Mouse (Mus musculus) mature B cell (primary cell): ENCODE data around the gene Paip2b.
"Not testable (repeated sequence)": the region's sequence is repeated elsewhere in the genome, so short reads cannot be mapped to it uniquely, and the experiment has no call there.

Experiments
- in situ Hi-C: fragments of 300-500 bp; cut with MboI; formaldehyde crosslinking; loops from 2 replicates; pipeline ENCODE4 v1.14.3; 2019

The Paip2b gene

GRCm38 (mm10) chr6:83802033-83802432, 29.5 kb downstream of the Paip2b start:
- in situ Hi-C loops, result no loop called here

DNA sequence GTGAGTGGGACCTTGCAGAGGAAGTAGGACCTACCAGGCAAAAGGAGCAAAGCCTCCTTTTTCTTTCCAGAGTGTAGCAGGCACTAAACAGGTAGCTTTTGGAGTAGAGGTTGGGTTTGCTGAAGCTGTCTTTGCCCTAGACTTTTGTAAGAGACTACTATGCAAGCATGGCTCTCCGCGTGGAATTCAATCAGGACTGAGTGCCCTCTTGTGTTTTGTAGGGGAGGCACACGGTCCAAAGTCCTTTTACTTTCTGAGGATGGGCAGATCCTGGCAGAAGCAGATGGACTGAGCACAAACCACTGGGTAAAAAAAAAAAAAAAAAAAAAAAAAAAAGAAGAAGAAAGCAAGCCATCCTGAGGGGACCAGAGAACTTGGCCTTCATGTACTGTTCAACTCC, 34.9 kb downstream of the Paip2b start:
- in situ Hi-C loops, result no loop called here

DNA sequence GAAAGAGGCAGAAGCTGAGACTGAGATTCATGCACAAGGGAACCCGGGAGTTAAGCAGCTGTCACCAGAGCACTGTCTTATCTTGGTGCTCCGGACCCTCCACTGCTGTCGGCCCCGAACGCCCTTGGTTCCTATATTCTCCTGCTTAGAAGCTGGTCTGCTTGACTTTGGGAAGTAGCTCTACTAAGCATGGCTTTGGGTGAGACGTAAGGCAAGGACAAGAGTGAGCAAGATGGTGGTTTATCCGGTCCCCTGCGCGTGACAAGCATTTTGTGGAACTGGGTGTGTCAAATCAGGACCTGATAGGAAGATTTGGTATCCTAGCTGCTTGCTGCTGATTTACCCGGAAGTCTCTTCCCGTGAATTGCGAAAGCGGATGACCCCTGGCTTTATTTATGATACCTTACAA, 36.0 kb downstream of the Paip2b start:
- in situ Hi-C loops, result no loop called here

DNA sequence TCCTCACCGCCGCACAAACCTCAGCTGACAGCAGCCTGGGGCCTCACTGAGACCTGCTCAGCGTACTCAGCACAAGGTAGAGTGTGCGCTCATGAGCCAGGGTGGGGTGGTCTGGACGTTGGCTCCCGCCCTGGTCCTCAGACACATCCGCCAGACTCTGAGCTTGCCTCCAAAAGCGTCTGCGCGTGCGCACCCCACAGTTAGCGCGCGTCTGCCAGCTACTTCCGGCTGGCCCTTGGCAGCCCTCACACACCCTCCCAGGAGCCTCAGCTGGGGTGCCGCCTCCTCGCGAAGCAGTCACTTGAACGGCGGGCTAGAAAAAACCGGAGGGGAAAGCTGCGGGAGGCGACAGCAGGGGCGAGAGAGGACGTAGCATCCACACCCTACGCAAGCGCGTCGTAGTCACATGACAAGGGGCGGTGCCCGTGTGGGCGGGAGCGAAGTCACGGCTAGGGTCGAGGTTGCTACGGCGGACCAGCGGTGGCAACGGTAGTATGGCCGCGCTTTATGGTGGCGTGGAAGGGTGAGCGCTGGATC, 36.7 kb downstream of the Paip2b start, which contains the start of gene Nagk:
TSS of gene Nagk (plus strand) at position 223 of the 537 bp plus-strand sequence.
- in situ Hi-C loops, result no loop called here

- in situ Hi-C loops, result no loop called here
Observed at GRCm38 (mm10) chr6:83791251-83791890, 40.2 kb downstream of the Paip2b start.

DNA sequence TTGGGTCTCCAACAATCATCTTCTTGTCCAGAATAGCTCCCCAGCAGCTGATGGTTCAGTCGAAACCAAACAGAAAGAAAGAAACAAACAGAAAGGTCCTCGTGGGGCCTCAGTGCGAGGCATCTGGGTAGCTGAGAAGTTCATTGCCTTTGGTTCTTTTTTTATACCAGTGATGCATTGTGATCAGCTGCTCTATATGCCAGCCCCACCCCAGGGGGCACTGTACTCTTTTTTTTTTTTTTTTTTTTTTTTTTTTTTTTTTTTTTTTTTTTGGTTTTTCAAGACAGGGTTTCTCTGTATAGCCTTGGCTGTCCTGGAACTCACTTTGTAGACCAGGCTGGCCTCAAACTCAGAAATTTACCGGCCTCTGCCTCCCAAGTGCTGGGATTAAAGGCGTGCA, 41.0 kb downstream of the Paip2b start:
- in situ Hi-C loops, result not testable (repeated sequence)

DNA sequence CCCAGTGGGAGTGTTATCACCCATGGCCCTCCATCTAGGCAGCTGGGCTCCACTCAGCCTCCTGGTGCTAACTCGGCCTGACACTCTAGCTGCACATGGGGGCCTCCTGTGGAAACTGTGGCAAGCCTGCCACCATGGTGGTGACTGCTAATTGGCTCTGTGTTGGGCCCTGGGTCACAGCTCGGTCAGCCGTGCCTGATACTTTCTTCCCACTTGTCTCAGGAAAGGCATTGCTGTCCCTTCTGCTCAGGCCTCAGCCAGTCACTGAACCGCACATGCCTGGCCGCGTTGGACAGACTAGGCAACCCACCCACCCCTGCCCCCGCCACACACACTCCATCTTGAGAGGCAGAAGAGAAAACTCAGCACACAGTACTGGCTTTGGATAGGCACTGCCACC, 43.0 kb downstream of the Paip2b start:
- in situ Hi-C loops, result no loop called here

- in situ Hi-C loops, result no loop called here
Observed at GRCm38 (mm10) chr6:83786426-83786825, 45.1 kb downstream of the Paip2b start.

DNA sequence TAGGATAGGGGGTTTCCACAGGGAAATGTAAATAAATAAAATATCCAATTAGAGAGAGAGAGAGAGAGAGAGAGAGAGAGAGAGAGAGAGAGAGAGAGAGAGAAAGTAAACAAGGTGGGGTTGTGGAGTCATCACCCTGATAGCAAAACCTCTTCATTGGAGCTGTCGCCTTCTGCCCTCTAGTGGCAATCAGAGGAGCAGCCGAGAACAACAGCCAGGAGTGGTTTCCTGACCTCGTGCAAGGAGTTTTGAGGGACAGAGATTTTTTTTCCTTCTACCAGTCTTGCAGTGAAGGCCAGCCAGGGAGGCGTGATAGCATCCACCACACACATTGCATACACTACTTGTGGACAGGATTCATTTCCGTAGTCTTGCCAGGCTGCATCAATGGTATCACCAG, 52.5 kb downstream of the Paip2b start:
- in situ Hi-C loops, result no loop called here

GRCm38 (mm10) chr6:83778306-83778705, 53.2 kb downstream of the Paip2b start:
- in situ Hi-C loops, result no loop called here

GRCm38 (mm10) chr6:83775638-83776293, 55.8 kb downstream of the Paip2b start, which contains the start of gene Tex261:
TSS of gene Tex261 (minus strand) at chr6:83775813.
- in situ Hi-C loops, result no loop called here

- in situ Hi-C loops, result no loop called here
Observed at GRCm38 (mm10) chr6:83774781-83775563, 56.6 kb downstream of the Paip2b start.

- in situ Hi-C loops, result no loop called here
Observed at GRCm38 (mm10) chr6:83774126-83774525, 57.4 kb downstream of the Paip2b start.

DNA sequence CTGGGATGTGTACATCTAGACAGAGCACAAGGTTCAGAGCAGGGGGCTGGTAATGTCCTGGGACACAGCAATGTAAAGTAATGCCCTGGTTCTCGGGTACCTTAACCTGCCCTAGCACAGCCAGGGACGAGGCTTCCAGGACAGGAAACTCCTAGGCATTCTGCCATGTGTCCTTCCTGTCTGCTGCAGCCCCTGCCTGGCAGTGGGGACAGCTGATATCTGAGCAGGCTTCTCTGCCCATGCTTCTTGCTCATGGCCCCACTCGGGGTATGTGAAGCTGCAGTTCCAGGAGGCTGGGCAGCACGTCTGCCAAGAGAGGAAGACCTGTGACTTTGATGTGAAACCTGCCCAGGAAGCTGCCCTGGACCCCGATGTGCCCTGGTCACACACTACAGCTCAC, 63.1 kb downstream of the Paip2b start:
- in situ Hi-C loops, result no loop called here

GRCm38 (mm10) chr6:83766982-83767381, 64.6 kb downstream of the Paip2b start:
- in situ Hi-C loops, result no loop called here

DNA sequence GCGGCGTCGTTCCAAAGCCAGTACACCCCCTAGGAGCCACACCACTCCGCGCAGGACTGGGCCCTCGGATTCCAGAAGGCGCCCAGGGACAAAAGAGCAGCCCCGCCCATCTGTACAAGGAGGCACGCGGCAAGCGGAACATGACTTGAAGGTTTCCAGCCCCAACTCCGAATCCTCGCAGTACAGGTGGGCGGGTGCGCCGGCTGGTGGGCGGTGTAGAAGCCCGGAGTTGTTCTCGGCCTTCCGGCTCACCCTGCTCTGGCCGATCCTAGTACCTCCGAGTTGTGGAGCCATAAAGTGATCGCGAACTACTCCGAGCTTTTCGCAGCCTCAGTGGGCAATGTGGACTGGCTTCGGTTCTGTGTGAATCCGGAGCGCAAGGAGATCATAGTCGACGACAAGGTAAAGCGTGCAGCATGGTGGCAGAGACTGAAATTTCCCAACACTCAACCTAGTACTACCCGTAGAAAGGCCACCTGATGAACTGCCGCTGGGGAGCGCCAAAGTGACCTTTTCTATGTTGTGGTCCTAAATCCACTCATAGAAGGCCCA, 68.6 kb downstream of the Paip2b start:
- in situ Hi-C loops, result no loop called here

DNA sequence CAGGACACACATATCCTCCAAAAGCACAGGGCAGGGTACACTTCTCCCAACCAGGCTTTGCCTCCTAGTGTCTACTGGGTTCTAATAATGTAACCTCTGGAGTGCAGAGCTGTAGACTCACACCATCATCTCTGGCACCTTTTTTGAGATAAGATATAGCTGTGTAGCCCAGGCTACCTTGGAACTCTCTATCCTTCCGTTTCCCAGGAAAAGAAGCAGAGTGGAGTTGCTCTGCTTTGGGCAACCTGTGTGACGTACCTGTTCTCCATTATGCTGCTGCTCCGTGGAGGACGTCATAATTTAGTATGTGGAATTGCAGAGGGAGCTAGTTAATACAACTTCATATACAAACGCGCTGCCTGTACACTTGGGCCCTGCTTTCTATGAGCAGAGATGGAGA, 69.2 kb downstream of the Paip2b start, which contains the start of gene Ankrd53:
TSS of gene Ankrd53 (plus strand) at position 301 of the 400 bp plus-strand sequence.
- in situ Hi-C loops, result no loop called here

- in situ Hi-C loops, result no loop called here
Observed at GRCm38 (mm10) chr6:83756051-83756450, 75.5 kb downstream of the Paip2b start.
